Mouse (Mus musculus): ENCODE data around the gene Gm14226.
"Not testable (repeated sequence)": the region's sequence is repeated elsewhere in the genome, so short reads cannot be mapped to it uniquely, and the experiment has no call there.

Gene Gm14226

GRCm38 (mm10) chr2:155018251-155018755 lies at the start of gene Gm14226:
Gene Gm14226 (plus strand): TSS chr2:155018266.
- DNase-seq (ENCODE audit: low spot score), result not testable (repeated sequence)

- DNase-seq (ENCODE audit: low spot score), result not testable (repeated sequence)
These were observed 48.2 kb upstream of the Gm14226 start for GRCm38 (mm10) chr2:154969740-154970397.

GRCm38 (mm10) chr2:154971919-154972692 lies 46.0 kb upstream of the Gm14226 start:
- no peak for DNase-seq (ENCODE audit: low spot score)

- DNase-seq (ENCODE audit: low spot score), result no peak
These were observed 45.1 kb upstream of the Gm14226 start for GRCm38 (mm10) chr2:154972981-154973380.

- DNase-seq (ENCODE audit: low spot score), result no peak
These were observed 31.5 kb upstream of the Gm14226 start for GRCm38 (mm10) chr2:154986609-154987008.

GRCm38 (mm10) chr2:154991411-154991810 lies 26.7 kb upstream of the Gm14226 start:
- DNase-seq (ENCODE audit: low spot score), result peak; percentile 74

GRCm38 (mm10) chr2:154992083-154992482 lies 26.0 kb upstream of the Gm14226 start:
- no peak for DNase-seq (ENCODE audit: low spot score)

- no peak for DNase-seq (ENCODE audit: low spot score)
These were observed 12.6 kb upstream of the Gm14226 start for GRCm38 (mm10) chr2:155005491-155005890.

GRCm38 (mm10) chr2:155011086-155011656 lies 6.9 kb upstream of the Gm14226 start:
- DNase-seq (ENCODE audit: low spot score), result peak; percentile 60

- no peak for DNase-seq (ENCODE audit: low spot score)
These were observed 5.1 kb upstream of the Gm14226 start for GRCm38 (mm10) chr2:155012991-155013390.

GRCm38 (mm10) chr2:155016751-155017150 lies 1.3 kb upstream of the Gm14226 start:
- DNase-seq (ENCODE audit: low spot score), result not testable (repeated sequence)

- DNase-seq (ENCODE audit: low spot score), result peak; percentile 75
These were observed 936 bp downstream of the Gm14226 start for GRCm38 (mm10) chr2:155018762-155019641.

- DNase-seq (ENCODE audit: low spot score), result peak; percentile 66
These were observed 1.6 kb downstream of the Gm14226 start for GRCm38 (mm10) chr2:155019673-155020072.

- DNase-seq (ENCODE audit: low spot score), result not testable (repeated sequence)
These were observed 2.3 kb downstream of the Gm14226 start for GRCm38 (mm10) chr2:155020247-155020826.

GRCm38 (mm10) chr2:155030831-155031230 lies 12.8 kb downstream of the Gm14226 start:
- DNase-seq (ENCODE audit: low spot score), result no peak

- DNase-seq (ENCODE audit: low spot score), result peak; percentile 50
These were observed 15.1 kb downstream of the Gm14226 start for GRCm38 (mm10) chr2:155032938-155033710.

GRCm38 (mm10) chr2:155039956-155040355 lies 21.9 kb downstream of the Gm14226 start:
- no peak for DNase-seq (ENCODE audit: low spot score)

- DNase-seq (ENCODE audit: low spot score), result no peak
These were observed 26.5 kb downstream of the Gm14226 start for GRCm38 (mm10) chr2:155044542-155044941.

GRCm38 (mm10) chr2:155045075-155045474 lies 27.0 kb downstream of the Gm14226 start:
- no peak for DNase-seq (ENCODE audit: low spot score)

GRCm38 (mm10) chr2:155046803-155047202 lies 28.7 kb downstream of the Gm14226 start:
- no peak for DNase-seq (ENCODE audit: low spot score)
